Mouse (Mus musculus): ENCODE measurements around the gene Tmem59l. TPM values are rescaled to one million over a fixed set of nuclear protein-coding genes. Genes with fewer than 3 reads are reported as not detected.

The Tmem59l gene
- polyA plus RNA-seq, 1 experiment from 2014 or later: 4.2 TPM

- WGBS: 89% methylated on average over 8 of the region's 8 CpGs
- no peaks in the 10 kb centered on the region for H3K9me3 ChIP-seq
- H3K27ac ChIP-seq: no peak overlapping the region
- no peaks in the 10 kb centered on the region; the same call in 1 of the 2 replicates for H3K36me3 ChIP-seq
- no peaks in the 10 kb centered on the region for H3K27me3 ChIP-seq (replicated peaks)
- H3K4me2 ChIP-seq (replicated peaks): no peak overlapping the region
- H3K4me1 ChIP-seq (replicated peaks): 0 out of 2 replicates have a peak, but pooled peaks cover 5% of the 10 kb centered on the region
- no peak overlapping the region for H3K4me3 ChIP-seq (replicated peaks)
- no peak for ATAC-seq
- no peak overlapping the region for H3K9ac ChIP-seq
Measured at GRCm38 (mm10) chr8:70462516-70462813, 24.7 kb downstream of the Tmem59l start.

- Histone ChIP-seq H3K27ac (no peak overlapping the region), H3K36me3 (no peaks in the 10 kb centered on the region; the same call in 1 of the 2 replicates), H3K4me1 (replicated peaks) (0 out of 2 replicates have a peak, but pooled peaks cover under 1% of the 10 kb centered on the region), H3K4me2 (replicated peaks) (no peak overlapping the region), H3K9me3 (no peaks in the 10 kb centered on the region), H3K9ac (no peak overlapping the region), H3K4me3 (replicated peaks) (no peak overlapping the region), H3K27me3 (replicated peaks) (no peaks in the 10 kb centered on the region)
- ATAC-seq: no peak
- WGBS: 83% methylated on average over 16 of the region's 16 CpGs
Measured at GRCm38 (mm10) chr8:70461765-70462515, 25.2 kb downstream of the Tmem59l start.

GRCm38 (mm10) chr8:70460606-70461005 lies 26.6 kb downstream of the Tmem59l start:
- no peak overlapping the region for H3K4me3 ChIP-seq (replicated peaks)
- no peak overlapping the region for H3K27ac ChIP-seq
- no peaks in the 10 kb centered on the region; the same call in 1 of the 2 replicates for H3K36me3 ChIP-seq
- whole genome bisulfite sequencing: 69% methylated on average over 9 of the region's 9 CpGs
- no peak overlapping the region for H3K9ac ChIP-seq
- H3K4me1 ChIP-seq (replicated peaks): no peaks in the 10 kb centered on the region
- H3K9me3 ChIP-seq: no peaks in the 10 kb centered on the region
- H3K4me2 ChIP-seq (replicated peaks): no peak overlapping the region
- H3K27me3 ChIP-seq (replicated peaks): no peaks in the 10 kb centered on the region
- ATAC-seq: no peak

- H3K4me3 ChIP-seq (replicated peaks): no peak overlapping the region
- no peaks in the 10 kb centered on the region for H3K4me1 ChIP-seq (replicated peaks)
- no peaks in the 10 kb centered on the region for H3K27me3 ChIP-seq (replicated peaks)
- no peak for ATAC-seq
- no peaks in the 10 kb centered on the region; the same call in 1 of the 2 replicates for H3K36me3 ChIP-seq
- no peak overlapping the region for H3K9ac ChIP-seq
- no peaks in the 10 kb centered on the region for H3K9me3 ChIP-seq
- no peak overlapping the region for H3K27ac ChIP-seq
- no peak overlapping the region for H3K4me2 ChIP-seq (replicated peaks)
- 91% methylated on average over 5 of the region's 5 CpGs for WGBS
Measured at GRCm38 (mm10) chr8:70460199-70460598, 27.0 kb downstream of the Tmem59l start.

DNA sequence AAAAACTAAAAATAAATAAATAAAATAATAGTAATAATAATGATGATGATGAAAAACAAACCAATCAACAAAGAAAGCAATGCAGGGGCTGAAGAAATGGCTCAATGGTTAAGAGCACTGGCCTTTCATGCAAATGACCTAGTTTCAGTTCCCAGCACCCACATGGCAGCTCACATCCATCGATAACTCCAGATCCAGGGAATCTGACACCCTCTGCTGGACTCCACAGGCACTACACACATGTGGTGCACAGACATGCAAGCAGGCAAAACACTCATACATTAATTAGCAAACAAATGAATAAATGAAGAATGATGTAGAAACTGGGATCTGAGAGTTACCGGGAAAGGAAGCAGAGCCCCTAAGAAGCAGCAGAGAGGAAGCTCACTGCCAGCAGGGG lies 27.5 kb downstream of the Tmem59l start:
- H3K4me2 ChIP-seq (replicated peaks): no peak overlapping the region
- no peaks in the 10 kb centered on the region for H3K27me3 ChIP-seq (replicated peaks)
- no peaks in the 10 kb centered on the region; the same call in 1 of the 2 replicates for H3K36me3 ChIP-seq
- H3K9me3 ChIP-seq: no peaks in the 10 kb centered on the region
- H3K27ac ChIP-seq: no peak overlapping the region
- H3K9ac ChIP-seq: no peak overlapping the region
- no peak overlapping the region for H3K4me3 ChIP-seq (replicated peaks)
- no peaks in the 10 kb centered on the region for H3K4me1 ChIP-seq (replicated peaks)
- no peak for ATAC-seq
- 97% methylated on average over 2 of the region's 2 CpGs for WGBS

DNA sequence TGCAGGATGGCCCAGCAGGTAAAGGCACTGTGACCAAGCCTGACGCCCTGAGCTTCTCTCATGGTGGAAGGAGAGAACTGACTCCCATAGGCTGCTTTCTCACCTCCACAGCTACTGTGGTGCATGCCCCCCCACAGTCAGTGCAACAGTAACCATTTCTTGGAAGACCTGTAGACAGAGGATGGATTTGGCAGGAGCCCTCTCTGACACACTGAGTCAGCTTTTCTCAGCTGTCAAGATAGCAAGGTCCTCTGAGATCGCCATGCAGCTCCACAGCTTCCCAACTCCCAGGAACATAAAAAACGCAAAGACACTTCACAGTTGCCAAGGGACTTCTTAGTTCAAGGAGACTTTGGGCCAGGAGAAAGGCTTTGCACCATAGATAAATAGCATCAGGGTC lies 28.7 kb downstream of the Tmem59l start:
- H3K36me3 ChIP-seq: no peaks in the 10 kb centered on the region; the same call in 1 of the 2 replicates
- ATAC-seq: no peak
- H3K4me2 ChIP-seq (replicated peaks): no peak overlapping the region
- no peak overlapping the region for H3K27ac ChIP-seq
- no peaks in the 10 kb centered on the region for H3K9me3 ChIP-seq
- WGBS: 82% methylated on average over 3 of the region's 3 CpGs
- no peak overlapping the region for H3K9ac ChIP-seq
- no peaks in the 10 kb centered on the region for H3K27me3 ChIP-seq (replicated peaks)
- no peak overlapping the region for H3K4me3 ChIP-seq (replicated peaks)
- no peaks in the 10 kb centered on the region for H3K4me1 ChIP-seq (replicated peaks)

- no peaks in the 10 kb centered on the region for H3K9me3 ChIP-seq
- no peaks in the 10 kb centered on the region for H3K4me1 ChIP-seq (replicated peaks)
- no peaks in the 10 kb centered on the region for H3K36me3 ChIP-seq
- H3K9ac ChIP-seq: no peak overlapping the region
- no peak overlapping the region for H3K27ac ChIP-seq
- H3K4me2 ChIP-seq (replicated peaks): no peak overlapping the region
- ATAC-seq: no peak
- WGBS: 88% methylated on average over 6 of the region's 6 CpGs
- no peaks in the 10 kb centered on the region for H3K27me3 ChIP-seq (replicated peaks)
- H3K4me3 ChIP-seq (replicated peaks): no peak overlapping the region
Measured at GRCm38 (mm10) chr8:70457882-70458281, 29.3 kb downstream of the Tmem59l start.

DNA sequence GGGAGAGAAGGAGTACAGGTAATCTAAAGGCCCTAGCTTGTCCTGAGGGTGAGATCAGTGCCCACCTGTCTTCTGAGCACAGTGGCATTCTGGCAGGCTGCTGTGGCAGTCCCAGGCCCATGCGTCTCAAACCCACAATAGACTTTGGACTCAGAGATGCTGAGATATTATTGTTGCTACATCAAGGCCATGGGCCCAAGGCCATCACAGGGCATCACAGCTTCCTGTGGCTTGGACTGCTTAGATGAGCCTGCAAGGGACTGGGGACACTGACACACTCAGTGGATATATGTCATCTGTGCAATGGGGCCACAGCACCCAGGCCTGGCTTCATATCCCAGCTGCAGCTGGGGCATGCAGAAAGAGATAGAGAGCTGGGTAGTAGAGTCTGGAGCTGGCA lies 30.2 kb downstream of the Tmem59l start:
- Histone ChIP-seq H3K9me3 (no peaks in the 10 kb centered on the region), H3K9ac (no peak overlapping the region), H3K4me1 (replicated peaks) (no peaks in the 10 kb centered on the region), H3K27ac (no peak overlapping the region), H3K4me2 (replicated peaks) (no peak overlapping the region), H3K4me3 (replicated peaks) (no peak overlapping the region), H3K36me3 (peaks cover 6% of the 10 kb centered on the region), H3K27me3 (replicated peaks) (no peaks in the 10 kb centered on the region)
- 72% methylated on average over 1 of the region's 1 CpGs for WGBS
- ATAC-seq: no peak

- Histone ChIP-seq H3K4me3 (replicated peaks) (no peak overlapping the region), H3K27ac (no peak overlapping the region), H3K4me1 (replicated peaks) (no peaks in the 10 kb centered on the region), H3K9me3 (no peaks in the 10 kb centered on the region), H3K9ac (no peak overlapping the region), H3K4me2 (replicated peaks) (no peak overlapping the region), H3K27me3 (replicated peaks) (no peaks in the 10 kb centered on the region), H3K36me3 (peaks cover 11% of the 10 kb centered on the region)
- no peak for ATAC-seq
- WGBS: 89% methylated on average over 5 of the region's 5 CpGs
Measured at GRCm38 (mm10) chr8:70453852-70454251, 33.3 kb downstream of the Tmem59l start.

DNA sequence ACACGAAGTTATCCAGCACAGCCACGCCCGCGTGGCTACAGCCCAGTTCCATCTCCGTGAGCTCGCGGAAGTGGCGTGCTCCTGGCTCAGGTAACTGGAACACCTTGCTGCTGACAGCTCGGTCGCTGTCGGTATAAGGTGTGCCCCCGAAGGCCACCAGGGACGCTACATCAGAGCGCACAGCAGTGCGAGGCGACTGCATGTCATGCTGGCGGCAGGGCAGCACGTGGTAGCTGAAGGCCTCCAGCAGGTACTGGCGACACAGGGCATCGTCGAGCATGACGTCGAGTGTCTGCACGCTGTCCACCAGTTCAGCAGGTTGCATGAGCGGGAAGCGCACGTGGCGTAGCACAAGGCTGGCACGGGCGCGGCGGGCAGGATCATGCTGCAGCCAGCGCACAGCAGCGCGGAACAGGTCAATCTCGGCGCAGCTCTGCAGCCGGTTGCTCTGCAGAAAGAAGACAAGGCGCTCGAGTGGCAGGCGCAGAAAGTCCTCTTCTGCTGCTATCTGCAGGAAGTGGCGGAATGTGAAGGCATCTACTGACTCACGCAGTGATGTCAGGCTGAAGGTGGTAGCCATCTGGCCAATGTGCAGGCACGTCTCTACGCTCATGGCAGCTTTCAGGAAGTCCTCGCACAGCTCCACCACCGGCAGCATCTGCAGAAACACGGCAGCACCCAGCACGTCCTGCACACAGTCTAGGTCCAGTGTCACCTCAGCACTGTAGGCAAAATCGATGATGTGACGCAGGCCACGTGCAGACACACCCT lies 34.8 kb downstream of the Tmem59l start:
- Histone ChIP-seq H3K4me1 (replicated peaks) (no peaks in the 10 kb centered on the region), H3K27me3 (replicated peaks) (no peaks in the 10 kb centered on the region), H3K9me3 (no peaks in the 10 kb centered on the region), H3K4me2 (replicated peaks) (no peak overlapping the region), H3K27ac (no peak overlapping the region), H3K36me3 (peaks cover 11% of the 10 kb centered on the region), H3K4me3 (replicated peaks) (no peak overlapping the region), H3K9ac (no peak overlapping the region)
- 66% methylated on average over 52 of the region's 52 CpGs for WGBS
- ATAC-seq: 0 out of 2 replicates have a peak, but pooled peaks have one; percentile 5

DNA sequence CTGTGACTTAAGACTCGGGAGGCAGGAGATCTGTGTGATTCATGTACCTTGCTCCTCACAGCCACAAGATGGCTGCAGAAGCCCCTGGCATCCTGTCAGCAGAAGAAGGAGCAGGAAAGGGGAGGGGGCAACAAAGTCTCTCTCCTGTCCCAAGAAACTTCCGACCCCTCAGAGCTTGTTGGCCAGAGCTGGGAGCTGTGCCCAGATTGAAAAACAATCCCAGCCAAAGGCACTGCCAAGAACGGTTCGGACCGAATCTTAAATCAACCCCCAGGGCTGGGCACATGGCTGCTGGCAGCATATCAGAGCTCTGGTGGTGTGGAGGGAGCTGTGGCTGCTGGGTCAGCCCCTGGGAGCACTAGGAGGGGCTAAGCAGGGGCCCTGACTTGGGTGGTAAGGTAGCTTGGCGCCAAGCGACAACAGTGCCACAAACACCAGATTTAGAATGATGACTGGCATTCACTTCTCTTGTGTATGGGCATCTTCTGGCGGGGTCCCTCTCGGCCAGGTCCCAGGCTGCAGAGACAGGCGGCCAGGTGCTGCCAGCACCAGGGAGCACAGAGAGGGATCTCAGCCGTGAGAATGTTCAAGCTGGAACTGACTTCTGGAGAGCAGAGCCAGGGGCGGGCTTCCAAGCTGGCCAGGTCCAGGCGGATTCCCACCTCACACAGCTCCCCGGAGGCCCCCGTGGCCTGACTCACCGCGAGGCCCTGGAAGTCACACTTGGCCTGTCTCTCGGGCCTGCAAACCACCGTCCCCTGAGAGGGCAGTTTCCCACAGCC lies 39.3 kb downstream of the Tmem59l start:
- H3K9ac ChIP-seq: no peak overlapping the region
- peaks cover 11% of the 10 kb centered on the region for H3K36me3 ChIP-seq
- no peaks in the 10 kb centered on the region for H3K27me3 ChIP-seq (replicated peaks)
- 0 out of 2 replicates have a peak overlapping the region, but pooled peaks have one; percentile 5 for H3K27ac ChIP-seq
- H3K4me3 ChIP-seq (replicated peaks): no peak overlapping the region
- H3K4me1 ChIP-seq (replicated peaks): no peaks in the 10 kb centered on the region
- 63% methylated on average over 19 of the region's 19 CpGs for WGBS
- ATAC-seq: 0 out of 2 replicates have a peak, but pooled peaks have one; percentile 7
- no peaks in the 10 kb centered on the region for H3K9me3 ChIP-seq
- no peak overlapping the region for H3K4me2 ChIP-seq (replicated peaks)

GRCm38 (mm10) chr8:70445988-70446387 lies 41.2 kb downstream of the Tmem59l start:
- WGBS: 70% methylated on average over 1 of the region's 1 CpGs
- ATAC-seq: no peak

More at GRCm38 (mm10) chr8:70445988-70446387, 41.2 kb downstream of the Tmem59l start:
- no peaks in the 10 kb centered on the region for H3K4me1 ChIP-seq (replicated peaks)
- no peaks in the 10 kb centered on the region for H3K9me3 ChIP-seq
- H3K4me2 ChIP-seq (replicated peaks): no peak overlapping the region
- H3K4me3 ChIP-seq (replicated peaks): no peak overlapping the region
- H3K36me3 ChIP-seq: no peaks in the 10 kb centered on the region
- no peaks in the 10 kb centered on the region for H3K27me3 ChIP-seq (replicated peaks)
- no peak overlapping the region for H3K27ac ChIP-seq
- H3K9ac ChIP-seq: no peak overlapping the region

All from intestine, embryonic 15.5 days (tissue).